Mouse (Mus musculus): ENCODE measurements at regions not wholly inside any gene's neighbourhood (a gene's known extent, or its start where the extent isn't known, plus 50 kb on each side); places are given as distances from the start of the nearest gene placed in this dataset.

- DNase-seq (ENCODE audit: low read depth, low spot score) = no peak
Observed at GRCm38 (mm10) chr13:47398976-47399375, 276.5 kb downstream of the Rnf144b start.

- no peak for DNase-seq (ENCODE audit: low read depth, low spot score)
Observed at GRCm38 (mm10) chr13:47413261-47413660, 290.8 kb downstream of the Rnf144b start.

GRCm38 (mm10) chr13:47413940-47414339 lies 291.5 kb downstream of the Rnf144b start:
- DNase-seq (ENCODE audit: low read depth, low spot score) = no peak

GRCm38 (mm10) chr13:47429856-47430365 lies 307.5 kb downstream of the Rnf144b start:
- DNase-seq (ENCODE audit: low read depth, low spot score) = no peak

GRCm38 (mm10) chr13:47430409-47430808 lies 308.0 kb downstream of the Rnf144b start:
- DNase-seq (ENCODE audit: low read depth, low spot score) = no peak

- peak; percentile 25 for DNase-seq (ENCODE audit: low read depth, low spot score)
Observed at GRCm38 (mm10) chr13:47435631-47436030, 313.2 kb downstream of the Rnf144b start.

GRCm38 (mm10) chr13:47444876-47445275 lies 322.4 kb downstream of the Rnf144b start:
- DNase-seq (ENCODE audit: low read depth, low spot score) = no peak

GRCm38 (mm10) chr13:47452186-47452760 lies 329.8 kb downstream of the Rnf144b start:
- DNase-seq (ENCODE audit: low read depth, low spot score) = no peak

GRCm38 (mm10) chr13:47462148-47462547 lies 339.7 kb downstream of the Rnf144b start:
- no peak for DNase-seq (ENCODE audit: low read depth, low spot score)

GRCm38 (mm10) chr13:47471543-47472213 lies 349.2 kb downstream of the Rnf144b start:
- no peak for DNase-seq (ENCODE audit: low read depth, low spot score)

GRCm38 (mm10) chr13:47480159-47480558 lies 357.7 kb downstream of the Rnf144b start:
- no peak for DNase-seq (ENCODE audit: low read depth, low spot score)

- no peak for DNase-seq (ENCODE audit: low read depth, low spot score)
Observed at GRCm38 (mm10) chr13:47484819-47485218, 362.4 kb downstream of the Rnf144b start.

GRCm38 (mm10) chr13:47486111-47486510 lies 363.7 kb downstream of the Rnf144b start:
- DNase-seq (ENCODE audit: low read depth, low spot score) = no peak

GRCm38 (mm10) chr13:47486658-47487057 lies 364.2 kb downstream of the Rnf144b start:
- no peak for DNase-seq (ENCODE audit: low read depth, low spot score)

GRCm38 (mm10) chr13:47505380-47505955 lies 383.0 kb downstream of the Rnf144b start:
- no peak for DNase-seq (ENCODE audit: low read depth, low spot score)

GRCm38 (mm10) chr13:47532935-47533334 lies 410.5 kb downstream of the Rnf144b start:
- DNase-seq (ENCODE audit: low read depth, low spot score) = no peak

GRCm38 (mm10) chr13:47537156-47537555 lies 414.7 kb downstream of the Rnf144b start:
- DNase-seq (ENCODE audit: low read depth, low spot score) = no peak

GRCm38 (mm10) chr13:47549626-47550025 lies 427.2 kb downstream of the Rnf144b start:
- no peak for DNase-seq (ENCODE audit: low read depth, low spot score)

- no peak for DNase-seq (ENCODE audit: low read depth, low spot score)
Observed at GRCm38 (mm10) chr13:47552251-47552650, 429.8 kb downstream of the Rnf144b start.

GRCm38 (mm10) chr13:47554198-47554597 lies 431.7 kb downstream of the Rnf144b start:
- no peak for DNase-seq (ENCODE audit: low read depth, low spot score)

GRCm38 (mm10) chr13:47557196-47557974 lies 434.9 kb downstream of the Rnf144b start:
- DNase-seq (ENCODE audit: low read depth, low spot score) = no peak

- DNase-seq (ENCODE audit: low read depth, low spot score) = no peak
Observed at GRCm38 (mm10) chr13:47562836-47563235, 440.4 kb downstream of the Rnf144b start.

Measured in skeletal muscle tissue, adult 2 months (tissue).